Mouse (Mus musculus) thymus, adult 2 months (tissue): ENCODE results near the gene Tysnd1.

Experiments used
- CTCF ChIP-seq: fragments of 200-500 bp; IDR thresholded peaks from 2 replicates; pipeline ENCODE4 v1.5.1; 2012; ENCODE audit warnings: mild to moderate bottlenecking, control low read depth, low read length, moderate library complexity, borderline replicate concordance; ENCODE audit not compliant: control insufficient read depth, poor library complexity, insufficient read depth; ENCODE audit errors: extremely low read depth
- POLR2A ChIP-seq: fragments of 200-500 bp; IDR thresholded peaks from 2 replicates; pipeline ENCODE4 v1.6.1; 2012; ENCODE audit warnings: mild to moderate bottlenecking, low read length, control low read depth, moderate library complexity; ENCODE audit not compliant: control insufficient read depth, poor library complexity, insufficient read depth; ENCODE audit errors: extremely low read depth

DNA sequence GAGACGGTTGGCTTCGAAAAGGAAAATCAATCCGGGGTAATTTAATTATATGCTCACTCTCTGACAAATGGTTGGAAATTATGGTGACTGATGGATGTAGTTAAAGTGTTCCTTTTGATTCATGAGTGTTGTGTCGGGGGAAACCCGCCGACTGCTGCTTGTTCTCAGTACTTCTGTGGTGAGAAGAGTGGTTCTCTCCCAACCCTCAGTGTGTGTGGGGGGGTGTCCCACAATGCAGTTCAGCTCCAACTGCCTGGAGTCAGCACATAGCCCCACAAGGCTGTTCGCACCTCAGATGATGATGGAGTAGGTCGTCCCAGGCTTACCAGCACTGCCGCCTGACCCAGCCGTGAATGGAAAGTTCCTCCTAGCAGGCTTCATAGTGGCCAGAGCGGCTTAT is 33.9 kb downstream of the Tysnd1 start:
- TF ChIP-seq POLR2A (no peak), CTCF (no peak)
